Mouse (Mus musculus) spleen, adult 2 months (tissue): ENCODE measurements around the gene Nsmf. TPM values are rescaled to one million over a fixed set of nuclear protein-coding genes. Genes with fewer than 3 reads are reported as not detected.

Source experiments
- DNase-seq, 2 experiments: peaks; one replicate each; pipeline versions ENCODE4 v3.0.0 to v3.0.0-alpha.2; 2012 to 2021; ENCODE audit warnings: low spot score in 2 of 2, low read depth in 1 of 2
- H3K27ac ChIP-seq: fragments of 200-500 bp; 2 replicates; pipeline ENCODE4 v1.5.1; 2012; ENCODE audit warnings: low read length, inconsistent platforms; ENCODE audit not compliant: insufficient read depth
- H3K27me3 ChIP-seq: fragments of 200-500 bp; 2 replicates; pipeline ENCODE4 v1.6.1; 2012; ENCODE audit warnings: mild to moderate bottlenecking, moderate library complexity, low read length, inconsistent platforms; ENCODE audit not compliant: control insufficient read depth, insufficient read depth
- H3K36me3 ChIP-seq: fragments of 200-500 bp; 2 replicates; pipeline ENCODE4 v1.6.1; 2012; ENCODE audit warnings: mild to moderate bottlenecking, low read length, inconsistent platforms; ENCODE audit not compliant: control insufficient read depth, insufficient read depth
- H3K4me1 ChIP-seq: fragments of 200-500 bp; 2 replicates; pipeline ENCODE4 v1.6.1; 2011; ENCODE audit warnings: inconsistent platforms; ENCODE audit not compliant: control insufficient read depth, insufficient read depth, insufficient read length
- H3K4me3 ChIP-seq: fragments of 200-500 bp; 2 replicates; pipeline ENCODE4 v1.5.1; 2011; ENCODE audit warnings: mild to moderate bottlenecking, inconsistent platforms; ENCODE audit not compliant: insufficient read depth, insufficient read length; ENCODE audit errors: extremely low read depth
- CTCF ChIP-seq: fragments of 200-500 bp; IDR thresholded peaks from 2 replicates; pipeline ENCODE4 v1.5.1; 2011; ENCODE audit warnings: mild to moderate bottlenecking, inconsistent platforms; ENCODE audit not compliant: insufficient read depth, insufficient read length, insufficient replicate concordance; ENCODE audit errors: extremely low read depth
- POLR2A ChIP-seq: fragments of 200-500 bp; IDR thresholded peaks from 2 replicates; pipeline ENCODE4 v1.6.1; 2011; ENCODE audit warnings: low read depth, low read length, inconsistent platforms
- WGBS: fragments of 180-500 bp; shearing (Covaris S2); methylation state at CpG from one replicate; pipeline ENCODE4 v1.1.7; 2018; 5-methylcytosine and 5-hydroxymethylcytosine counted together
- polyA plus RNA-seq: library from polyadenylated mRNA; depleted of rRNA; stranded (reverse); fragments of >200 nt; gene quantifications from 2 replicates; pipeline ENCODE4 v1.2.3, GENCODE M21; 2012

Gene Nsmf
- polyA plus RNA-seq, 1 experiment: 43.0 TPM

GRCm38 (mm10) chr2:25064285-25064684 lies 10.1 kb downstream of the Nsmf start:
- 82% methylated on average over 1 of the region's 1 CpGs for WGBS
- Histone ChIP-seq H3K4me3 (no peak overlapping the region), H3K36me3 (peaks cover 3% of the 10 kb centered on the region; the same call in 1 of the 2 replicates), H3K4me1 (no peaks in the 10 kb centered on the region), H3K27me3 (no peaks in the 10 kb centered on the region), H3K27ac (no peak overlapping the region)
- no peak for DNase-seq
- TF ChIP-seq CTCF (no peak), POLR2A (no peak)

DNA sequence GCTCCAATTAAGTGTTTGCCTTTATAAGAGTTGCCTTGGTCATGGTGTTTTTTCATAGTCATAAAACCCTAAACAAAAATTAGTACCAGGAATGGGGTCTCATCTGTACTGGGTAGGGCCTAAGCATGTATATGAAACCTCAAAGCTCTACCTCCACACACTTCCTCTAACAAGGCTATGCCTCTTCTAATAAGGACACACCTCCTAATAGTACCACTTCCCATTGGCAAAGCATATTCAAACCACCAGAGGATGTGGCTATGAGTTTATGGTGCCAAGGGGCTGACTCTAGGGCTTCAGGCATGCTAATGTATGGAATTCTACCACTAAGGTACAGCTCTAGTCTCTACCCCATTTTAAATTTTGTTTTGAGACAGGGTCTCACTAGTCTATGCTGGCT lies 11.4 kb downstream of the Nsmf start:
- Histone ChIP-seq H3K27ac (no peak overlapping the region), H3K36me3 (peaks cover 3% of the 10 kb centered on the region; the same call in 1 of the 2 replicates), H3K4me3 (no peak overlapping the region), H3K27me3 (no peaks in the 10 kb centered on the region), H3K4me1 (no peaks in the 10 kb centered on the region)
- no peak for DNase-seq
- TF ChIP-seq CTCF (no peak), POLR2A (no peak)

- Histone ChIP-seq H3K4me3 (no peak overlapping the region), H3K4me1 (no peaks in the 10 kb centered on the region), H3K27me3 (no peaks in the 10 kb centered on the region), H3K36me3 (peaks cover 1% of the 10 kb centered on the region; the same call in 1 of the 2 replicates), H3K27ac (no peak overlapping the region)
- TF ChIP-seq CTCF (no peak), POLR2A (no peak)
- no peak for DNase-seq
- WGBS: 85% methylated on average over 4 of the region's 4 CpGs
Observed at GRCm38 (mm10) chr2:25066552-25066951, 12.4 kb downstream of the Nsmf start.

- no peaks in the 10 kb centered on the region for H3K4me1 ChIP-seq
- no peak overlapping the region for H3K27ac ChIP-seq
- no peak for DNase-seq
- no peaks in the 10 kb centered on the region for H3K27me3 ChIP-seq
- no peaks in the 10 kb centered on the region for H3K36me3 ChIP-seq
- no peak overlapping the region for H3K4me3 ChIP-seq
- TF ChIP-seq POLR2A: no peak
- no peak for TF ChIP-seq CTCF
- WGBS: 78% methylated on average over 4 of the region's 4 CpGs
Observed at GRCm38 (mm10) chr2:25069537-25069936, 15.4 kb downstream of the Nsmf start.

- TF ChIP-seq POLR2A (no peak), CTCF (no peak)
- no peak for DNase-seq
Observed at GRCm38 (mm10) chr2:25072398-25072797, 18.2 kb downstream of the Nsmf start.

GRCm38 (mm10) chr2:25075506-25075905 lies 21.4 kb downstream of the Nsmf start:
- DNase-seq: no peak
- H3K36me3 ChIP-seq: no peaks in the 10 kb centered on the region
- H3K27me3 ChIP-seq: no peaks in the 10 kb centered on the region
- no peaks in the 10 kb centered on the region for H3K4me1 ChIP-seq
- TF ChIP-seq CTCF (no peak), POLR2A (no peak)
- H3K27ac ChIP-seq: no peak overlapping the region
- H3K4me3 ChIP-seq: no peak overlapping the region
- WGBS: 76% methylated on average over 4 of the region's 4 CpGs

More at GRCm38 (mm10) chr2:25072398-25072797, 18.2 kb downstream of the Nsmf start:
- no peaks in the 10 kb centered on the region for H3K4me1 ChIP-seq
- H3K27ac ChIP-seq: no peak overlapping the region
- H3K36me3 ChIP-seq: no peaks in the 10 kb centered on the region
- H3K27me3 ChIP-seq: no peaks in the 10 kb centered on the region
- no peak overlapping the region for H3K4me3 ChIP-seq
- 91% methylated on average over 4 of the region's 4 CpGs for WGBS

GRCm38 (mm10) chr2:25078967-25079366 lies 24.8 kb downstream of the Nsmf start:
- H3K27ac ChIP-seq: no peak overlapping the region
- H3K27me3 ChIP-seq: no peaks in the 10 kb centered on the region
- TF ChIP-seq POLR2A (no peak), CTCF (no peak)
- WGBS: 88% methylated on average over 1 of the region's 1 CpGs
- DNase-seq: no peak
- no peak overlapping the region for H3K4me3 ChIP-seq
- H3K36me3 ChIP-seq: no peaks in the 10 kb centered on the region
- H3K4me1 ChIP-seq: no peaks in the 10 kb centered on the region
